Mouse (Mus musculus) hindbrain, embryonic 10.5 days (tissue): Measurements from ENCODE around the gene Ipo4. TPM values are rescaled to one million over a fixed set of nuclear protein-coding genes. Genes with fewer than 3 reads are reported as not detected.
A peak's percentile ranks its signal among the peaks of the same experiment; 100 is the strongest.

Source experiments
- DNase-seq: peaks from one replicate; pipeline ENCODE4 v3.0.0-alpha.2; 2017; ENCODE audit warnings: low spot score
- H3K27ac ChIP-seq: fragments of 300-500 bp; sonication (generic); 2 replicates; pipeline ENCODE4 v1.5.1; 2016; ENCODE audit warnings: mild to moderate bottlenecking, moderate library complexity
- H3K27me3 ChIP-seq: fragments of 300-500 bp; sonication (generic); 2 replicates; pipeline ENCODE4 v1.6.1; 2016; ENCODE audit warnings: mild to moderate bottlenecking; ENCODE audit not compliant: poor library complexity, insufficient read depth, severe bottlenecking
- H3K36me3 ChIP-seq: fragments of 300-500 bp; sonication (generic); 2 replicates; pipeline ENCODE4 v1.6.1; 2016; ENCODE audit warnings: mild to moderate bottlenecking, moderate library complexity
- H3K4me1 ChIP-seq: fragments of 300-500 bp; sonication (generic); replicated peaks from 2 replicates; pipeline ENCODE4 v1.6.1; 2016; ENCODE audit warnings: mild to moderate bottlenecking
- H3K4me3 ChIP-seq: fragments of 300-500 bp; sonication (generic); 2 replicates; pipeline ENCODE4 v1.5.1; 2016; ENCODE audit warnings: mild to moderate bottlenecking, moderate library complexity
- H3K9me3 ChIP-seq: fragments of 300-500 bp; sonication (generic); 2 replicates; pipeline ENCODE4 v1.6.1; 2016; ENCODE audit warnings: mild to moderate bottlenecking, moderate library complexity
- WGBS: fragments of 180-500 bp; shearing (Covaris S2); methylation state at CpG from one replicate; pipeline ENCODE4 v1.1.7; 2016; 5-methylcytosine and 5-hydroxymethylcytosine counted together
- polyA plus RNA-seq: library from polyadenylated mRNA; unstranded; fragments of >200 nt; fragmentation: Nextera tagmentation; extraction: Ambion mirVana; gene quantifications from 2 replicates; pipeline ENCODE4 v1.2.1, GENCODE M21; 2016

The Ipo4 gene
- polyA plus RNA-seq, 1 experiment from 2014 or later, result 101 TPM

- WGBS, result 80% methylated on average over 13 of the region's 13 CpGs
- H3K36me3 ChIP-seq, result peaks cover 76% of the 10 kb centered on the region
- no peaks in the 10 kb centered on the region for H3K9me3 ChIP-seq
- DNase-seq, result no peak
- H3K4me1 ChIP-seq, result peaks cover 23% of the 10 kb centered on the region
- H3K27ac ChIP-seq, result no peak overlapping the region
- H3K27me3 ChIP-seq, result no peaks in the 10 kb centered on the region
- H3K4me3 ChIP-seq, result no peak overlapping the region
Observed at GRCm38 (mm10) chr14:55596036-55596690, 39.6 kb downstream of the Ipo4 start.

DNA sequence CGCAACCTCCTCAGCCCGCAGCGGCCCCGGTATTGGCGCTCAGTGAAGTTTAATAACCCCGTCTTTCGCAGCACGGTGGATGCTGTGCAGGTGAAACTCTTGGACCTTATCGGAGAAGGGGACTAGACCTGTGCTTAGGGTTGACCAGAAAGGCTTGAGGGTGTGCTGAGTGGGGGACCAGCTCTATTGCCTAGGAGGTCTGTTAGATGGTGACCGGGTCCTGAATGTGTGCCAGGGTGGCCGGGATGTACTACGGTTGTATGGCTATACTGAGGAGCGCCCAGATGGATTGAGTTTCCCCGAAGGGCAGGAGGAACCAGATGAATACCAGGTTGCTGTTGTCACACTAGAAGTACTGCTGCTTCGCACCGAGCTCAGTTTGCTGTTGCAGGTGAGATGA is 43.5 kb downstream of the Ipo4 start:
- peaks cover 33% of the 10 kb centered on the region for H3K4me1 ChIP-seq
- peaks cover 58% of the 10 kb centered on the region for H3K36me3 ChIP-seq
- H3K4me3 ChIP-seq, result peak overlapping the region; percentile 86
- H3K9me3 ChIP-seq, result no peaks in the 10 kb centered on the region
- no peak for DNase-seq
- H3K27ac ChIP-seq, result peak overlapping the region; percentile 94
- H3K27me3 ChIP-seq, result no peaks in the 10 kb centered on the region
- 12% methylated on average over 16 of the region's 16 CpGs for WGBS

DNA sequence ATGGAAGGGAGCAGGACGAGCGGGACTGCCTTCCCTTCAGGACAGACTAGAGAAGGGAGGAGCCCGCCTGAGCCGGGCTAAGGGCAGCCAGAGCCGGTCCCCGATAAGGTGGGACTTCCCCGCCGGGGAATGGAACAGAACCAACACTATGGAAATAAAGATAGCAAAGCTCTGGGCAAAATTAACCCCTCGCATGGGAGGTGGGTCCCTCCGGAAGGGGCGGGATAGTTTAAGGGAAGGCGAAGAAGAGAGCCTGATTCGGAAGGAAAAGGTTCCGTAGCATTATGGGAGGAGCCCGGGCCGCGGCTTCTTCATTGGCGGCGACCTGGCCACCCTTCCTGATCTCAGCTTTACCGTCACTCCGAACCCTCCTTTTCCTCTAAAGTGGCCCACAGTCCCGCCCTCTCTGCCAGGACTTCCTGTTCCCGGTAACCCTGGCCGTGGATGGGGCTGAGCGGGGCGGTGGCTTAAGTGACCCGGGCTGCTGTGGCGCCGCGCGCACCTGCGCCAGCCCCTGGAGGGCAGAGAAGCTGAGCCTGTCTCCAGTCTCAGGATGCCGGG is 44.3 kb downstream of the Ipo4 start, which contains the start of gene Rnf31:
Rnf31 (plus strand) TSS at position 378 of the 561 bp plus-strand sequence.
- H3K27ac ChIP-seq, result peak within 1 kb of the TSS; percentile 94
- H3K36me3 ChIP-seq, result peaks cover 54% of the 10 kb centered on the region
- peak within 1 kb of the TSS; percentile 86 for H3K4me3 ChIP-seq
- no peaks in the 10 kb centered on the region for H3K27me3 ChIP-seq
- H3K9me3 ChIP-seq, result no peaks in the 10 kb centered on the region
- WGBS, result under 1% methylated on average over 33 of the region's 33 CpGs
- peaks cover 33% of the 10 kb centered on the region for H3K4me1 ChIP-seq
- DNase-seq, result peak; percentile 91

DNA sequence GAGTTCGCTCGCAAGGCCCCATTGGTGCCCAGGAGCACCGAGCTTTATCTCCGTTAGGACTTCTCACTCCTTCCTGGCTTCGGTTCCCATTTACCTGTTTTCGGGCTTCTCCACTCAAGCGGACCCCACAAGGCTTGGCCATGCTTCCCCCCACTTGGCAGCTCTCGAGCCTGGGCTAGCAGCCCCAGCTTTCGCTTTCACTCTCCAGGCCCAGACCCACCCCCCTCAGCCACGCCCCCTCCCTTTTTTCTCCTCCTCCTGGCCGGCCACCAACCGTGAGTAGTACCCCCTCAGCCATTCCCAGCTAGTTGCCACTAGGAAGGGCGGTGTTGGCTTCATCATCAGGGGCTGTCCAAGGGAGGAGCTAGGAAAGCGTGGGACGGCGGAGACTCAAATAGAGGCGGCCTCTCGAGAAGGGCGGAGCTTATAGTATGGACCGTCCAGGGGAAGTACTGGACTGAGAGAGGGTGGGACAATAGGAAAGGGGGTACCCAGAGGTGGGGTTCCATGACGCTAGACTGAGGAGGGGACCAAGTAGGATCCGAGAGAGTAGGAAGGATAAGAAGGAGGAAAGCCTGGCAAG is 44.9 kb downstream of the Ipo4 start, which contains the start of gene Psme2:
Psme2 (minus strand) TSS at position 366 of the 583 bp plus-strand sequence.
- 1% methylated on average over 22 of the region's 22 CpGs for WGBS
- no peaks in the 10 kb centered on the region for H3K9me3 ChIP-seq
- H3K27ac ChIP-seq, result peak within 1 kb of the TSS; percentile 94
- H3K4me3 ChIP-seq, result peak within 1 kb of the TSS; percentile 86
- no peaks in the 10 kb centered on the region for H3K27me3 ChIP-seq
- H3K4me1 ChIP-seq, result peaks cover 33% of the 10 kb centered on the region
- peak; percentile 93 for DNase-seq
- H3K36me3 ChIP-seq, result peaks cover 49% of the 10 kb centered on the region

GRCm38 (mm10) chr14:55589771-55590448 is 45.8 kb downstream of the Ipo4 start:
- 89% methylated on average over 11 of the region's 11 CpGs for WGBS

DNA sequence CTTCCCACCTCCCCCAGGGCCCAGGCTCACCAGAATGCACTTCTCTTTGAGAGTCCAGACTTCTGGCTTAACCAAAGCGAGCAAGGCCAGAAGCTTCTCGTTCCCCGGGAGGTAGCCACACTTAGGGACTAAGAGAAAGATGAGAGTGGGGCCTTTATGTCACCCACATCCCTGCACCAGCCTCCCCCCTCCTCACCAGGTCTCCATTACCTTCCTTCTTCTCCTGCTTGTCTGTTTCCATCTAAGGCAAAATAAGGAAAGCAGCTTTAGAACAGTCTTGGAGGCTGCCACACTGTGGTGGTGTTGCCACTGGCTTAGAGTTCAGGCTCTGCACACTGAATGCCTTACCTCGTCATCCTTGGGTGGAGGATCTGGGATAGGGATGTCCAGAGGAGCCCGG is 46.5 kb downstream of the Ipo4 start:
- H3K9me3 ChIP-seq, result no peaks in the 10 kb centered on the region
- peaks cover 47% of the 10 kb centered on the region for H3K4me1 ChIP-seq
- H3K36me3 ChIP-seq, result peaks cover 33% of the 10 kb centered on the region
- H3K4me3 ChIP-seq, result no peak overlapping the region
- DNase-seq, result no peak
- 95% methylated on average over 5 of the region's 5 CpGs for WGBS
- H3K27ac ChIP-seq, result no peak overlapping the region
- no peaks in the 10 kb centered on the region; the same call in 1 of the 2 replicates for H3K27me3 ChIP-seq

More at GRCm38 (mm10) chr14:55589771-55590448, 45.8 kb downstream of the Ipo4 start:
- peaks cover 41% of the 10 kb centered on the region for H3K4me1 ChIP-seq
- H3K27ac ChIP-seq, result peak overlapping the region; percentile 94
- peak overlapping the region; percentile 86 for H3K4me3 ChIP-seq
- no peaks in the 10 kb centered on the region for H3K27me3 ChIP-seq
- no peak for DNase-seq
- H3K9me3 ChIP-seq, result no peaks in the 10 kb centered on the region
- peaks cover 39% of the 10 kb centered on the region for H3K36me3 ChIP-seq

- Histone ChIP-seq H3K4me3 (no peak overlapping the region), H3K36me3 (peaks cover 36% of the 10 kb centered on the region), H3K9me3 (no peaks in the 10 kb centered on the region), H3K27me3 (peaks cover 7% of the 10 kb centered on the region; the same call in 1 of the 2 replicates), H3K4me1 (peaks cover 24% of the 10 kb centered on the region), H3K27ac (no peak overlapping the region)
- 91% methylated on average over 2 of the region's 2 CpGs for WGBS
- no peak for DNase-seq
Observed at GRCm38 (mm10) chr14:55586149-55586548, 49.6 kb downstream of the Ipo4 start.

DNA sequence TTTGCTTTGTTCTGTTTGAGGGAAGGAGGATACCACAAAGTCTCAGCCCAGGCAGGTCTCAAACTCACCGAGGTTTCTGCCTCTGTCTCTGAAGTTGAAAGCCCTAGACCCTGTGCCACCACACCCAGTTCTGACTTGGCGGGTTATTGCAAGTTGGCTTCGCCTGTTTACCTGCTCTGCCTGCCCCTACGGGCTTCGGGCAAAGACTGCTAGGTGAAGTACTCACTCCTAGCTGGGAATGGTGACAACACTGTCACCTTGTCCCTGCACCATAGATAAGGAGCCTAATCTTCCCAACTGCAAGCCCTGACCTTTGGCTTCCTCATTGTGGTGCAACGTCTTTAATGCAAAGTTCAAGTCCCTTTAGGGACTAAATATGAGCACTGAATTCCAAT is 50.2 kb downstream of the Ipo4 start:
- 62% methylated on average over 6 of the region's 6 CpGs for WGBS
- Histone ChIP-seq H3K4me3 (peak overlapping the region; percentile 67), H3K27ac (peak overlapping the region; percentile 23; the same call in 1 of the 2 replicates)

GRCm38 (mm10) chr14:55584702-55585565 is 50.8 kb downstream of the Ipo4 start, which contains the start of gene Emc9:
Gene Emc9, minus strand, starts transcription at chr14:55585302.
- peak within 1 kb of the TSS; percentile 82 for H3K27ac ChIP-seq
- peak; percentile 66 for DNase-seq
- WGBS, result 1% methylated on average over 43 of the region's 43 CpGs
- H3K27me3 ChIP-seq, result peaks cover 7% of the 10 kb centered on the region; the same call in 1 of the 2 replicates
- no peaks in the 10 kb centered on the region for H3K9me3 ChIP-seq
- H3K4me1 ChIP-seq, result peaks cover 18% of the 10 kb centered on the region
- H3K4me3 ChIP-seq, result peak within 1 kb of the TSS; percentile 67
- peaks cover 48% of the 10 kb centered on the region for H3K36me3 ChIP-seq

More for the DNA sequence above, 50.2 kb downstream of the Ipo4 start:
- Histone ChIP-seq H3K27me3 (peaks cover 7% of the 10 kb centered on the region; the same call in 1 of the 2 replicates), H3K4me1 (peaks cover 23% of the 10 kb centered on the region), H3K36me3 (peaks cover 42% of the 10 kb centered on the region), H3K9me3 (no peaks in the 10 kb centered on the region)
- DNase-seq, result no peak

GRCm38 (mm10) chr14:55584303-55584701 is 51.5 kb downstream of the Ipo4 start:
- Histone ChIP-seq H3K4me1 (peaks cover 21% of the 10 kb centered on the region), H3K4me3 (peak overlapping the region; percentile 67), H3K9me3 (no peaks in the 10 kb centered on the region), H3K36me3 (peaks cover 49% of the 10 kb centered on the region), H3K27ac (peak overlapping the region; percentile 82; the same call in 1 of the 2 replicates), H3K27me3 (peaks cover 7% of the 10 kb centered on the region; the same call in 1 of the 2 replicates)
- WGBS, result 37% methylated on average over 5 of the region's 5 CpGs
- no peak for DNase-seq

DNA sequence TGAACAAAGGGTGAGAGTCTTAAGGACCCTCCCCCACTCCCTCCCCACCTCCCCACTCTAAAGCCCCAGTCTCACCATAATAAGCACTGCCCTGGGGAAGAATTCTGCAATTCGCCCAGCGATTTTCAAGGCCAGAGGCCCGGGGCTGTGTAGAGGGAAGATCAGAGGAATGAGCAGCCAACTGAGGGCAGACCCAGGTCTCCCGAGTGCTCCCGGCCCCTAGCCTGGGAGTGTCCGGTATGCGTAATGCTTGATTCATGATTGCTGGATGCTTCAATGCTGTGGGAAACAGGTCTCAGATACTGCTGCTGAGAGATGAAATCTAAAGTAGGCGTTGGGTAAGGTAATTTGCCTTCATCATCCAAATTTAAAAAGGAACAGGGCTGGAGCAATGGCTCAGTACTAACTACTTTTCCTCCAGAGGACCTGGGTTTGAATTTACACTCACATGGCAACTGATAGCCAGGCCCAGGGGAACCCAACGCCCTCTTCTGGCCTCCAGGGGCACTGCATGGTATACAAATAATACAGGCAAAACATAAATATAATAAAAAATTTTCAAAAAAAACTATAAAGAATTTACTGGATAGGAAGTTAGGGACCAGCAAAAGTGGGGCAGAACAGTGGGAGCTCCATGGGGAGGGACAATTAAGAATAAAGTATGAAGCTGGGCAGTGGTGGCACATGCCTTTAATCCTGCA is 53.6 kb downstream of the Ipo4 start:
- no peak for DNase-seq
- H3K27ac ChIP-seq, result no peak overlapping the region
- no peaks in the 10 kb centered on the region for H3K9me3 ChIP-seq
- H3K27me3 ChIP-seq, result peaks cover 7% of the 10 kb centered on the region; the same call in 1 of the 2 replicates
- H3K36me3 ChIP-seq, result peaks cover 30% of the 10 kb centered on the region
- 78% methylated on average over 9 of the region's 9 CpGs for WGBS
- peaks cover 38% of the 10 kb centered on the region for H3K4me1 ChIP-seq
- H3K4me3 ChIP-seq, result no peak overlapping the region
